Mouse (Mus musculus) embryonic facial prominence, embryonic 14.5 days (tissue): ENCODE data around the gene Chchd3. TPM values are rescaled to one million over a fixed set of nuclear protein-coding genes. Genes with fewer than 3 reads are reported as not detected.

Experiments used
- ATAC-seq: fragments of 200-750 bp; cut with Nextera tagmentation; 2 replicates; pipeline ENCODE4 v1.8.0; 2017; ENCODE audit warnings: low read depth, moderate number of reproducible peaks, moderate TSS enrichment
- DNase-seq: peaks from one replicate; pipeline ENCODE4 v3.0.0-alpha.2; 2015; ENCODE audit warnings: low spot score
- H3K27ac ChIP-seq: fragments of 300-500 bp; sonication (generic); replicated peaks from 2 replicates; pipeline ENCODE4 v1.5.1; 2014; ENCODE audit warnings: low read depth, mild to moderate bottlenecking, low read length, moderate library complexity
- H3K27me3 ChIP-seq: fragments of 300-500 bp; sonication (generic); replicated peaks from 2 replicates; pipeline ENCODE4 v1.6.1; 2014; ENCODE audit warnings: low read length; ENCODE audit not compliant: control insufficient read depth, insufficient read depth
- H3K36me3 ChIP-seq: fragments of 300-500 bp; sonication (generic); 2 replicates; pipeline ENCODE4 v1.6.1; 2014; ENCODE audit warnings: low read length, mixed read lengths; ENCODE audit not compliant: control insufficient read depth, insufficient read depth
- H3K4me1 ChIP-seq: fragments of 300-500 bp; sonication (generic); 2 replicates; pipeline ENCODE4 v1.6.1; 2014; ENCODE audit warnings: antibody characterized with exemption, low read length; ENCODE audit not compliant: control insufficient read depth, insufficient read depth
- H3K4me2 ChIP-seq: fragments of 300-500 bp; sonication (generic); 2 replicates; pipeline ENCODE4 v1.6.1; 2014; ENCODE audit warnings: low read depth, mild to moderate bottlenecking, low read length, moderate library complexity, mixed read lengths
- H3K4me3 ChIP-seq: fragments of 300-500 bp; sonication (generic); 2 replicates; pipeline ENCODE4 v1.5.1; 2014; ENCODE audit warnings: low read depth, mild to moderate bottlenecking, low read length
- H3K9ac ChIP-seq: fragments of 300-500 bp; sonication (generic); 2 replicates; pipeline ENCODE4 v1.6.1; 2014; ENCODE audit warnings: low read depth, mild to moderate bottlenecking, low read length, moderate library complexity, mixed read lengths
- H3K9me3 ChIP-seq: fragments of 300-500 bp; sonication (generic); 2 replicates; pipeline ENCODE4 v1.6.1; 2016; ENCODE audit warnings: low read length; ENCODE audit not compliant: control insufficient read depth
- WGBS: fragments of 180-500 bp; shearing (Covaris S2); extraction: QIAGEN DNeasy Blood & Tissue Kit; methylation state at CpG from one replicate; pipeline ENCODE4 v1.1.7; 2014; 5-methylcytosine and 5-hydroxymethylcytosine counted together
- polyA plus RNA-seq: library from polyadenylated mRNA; unstranded; fragments of >200 nt; fragmentation: Nextera tagmentation; extraction: Ambion mirVana; gene quantifications from 2 replicates; pipeline ENCODE4 v1.2.1, GENCODE M21; 2014

The Chchd3 gene
- polyA plus RNA-seq, 1 experiment from 2014 or later = 120 TPM

GRCm38 (mm10) chr6:32993847-32994246 is 66.2 kb downstream of the Chchd3 start:
- DNase-seq (no peak), ATAC-seq (no peak)
- H3K27ac ChIP-seq = no peak overlapping the region
- H3K4me2 ChIP-seq = no peak overlapping the region
- H3K36me3 ChIP-seq = no peaks in the 10 kb centered on the region
- H3K9me3 ChIP-seq = no peaks in the 10 kb centered on the region
- no peak overlapping the region for H3K4me3 ChIP-seq
- 79% methylated on average over 1 of the region's 1 CpGs for WGBS
- no peaks in the 10 kb centered on the region for H3K27me3 ChIP-seq
- H3K4me1 ChIP-seq = no peaks in the 10 kb centered on the region
- no peak overlapping the region for H3K9ac ChIP-seq

- no peak for ATAC-seq
- no peaks in the 10 kb centered on the region for H3K9me3 ChIP-seq
- H3K9ac ChIP-seq = no peak overlapping the region
- WGBS = 65% methylated on average over 12 of the region's 12 CpGs
- H3K36me3 ChIP-seq = no peaks in the 10 kb centered on the region
- H3K4me1 ChIP-seq = no peaks in the 10 kb centered on the region
- no peak for DNase-seq
- H3K4me2 ChIP-seq = no peak overlapping the region
- no peak overlapping the region for H3K27ac ChIP-seq
- no peak overlapping the region for H3K4me3 ChIP-seq
- H3K27me3 ChIP-seq = no peaks in the 10 kb centered on the region
These were observed 69.9 kb downstream of the Chchd3 start for GRCm38 (mm10) chr6:32990061-32990633.

GRCm38 (mm10) chr6:32988561-32988960 is 71.5 kb downstream of the Chchd3 start:
- Histone ChIP-seq H3K9me3 (no peaks in the 10 kb centered on the region), H3K36me3 (no peaks in the 10 kb centered on the region), H3K4me3 (no peak overlapping the region), H3K4me2 (no peak overlapping the region), H3K27me3 (no peaks in the 10 kb centered on the region), H3K4me1 (no peaks in the 10 kb centered on the region), H3K9ac (no peak overlapping the region), H3K27ac (no peak overlapping the region)
- WGBS = 95% methylated on average over 8 of the region's 8 CpGs
- no peak for ATAC-seq
- DNase-seq = no peak

GRCm38 (mm10) chr6:32983876-32984275 is 76.2 kb downstream of the Chchd3 start:
- H3K36me3 ChIP-seq = no peaks in the 10 kb centered on the region
- H3K4me3 ChIP-seq = no peak overlapping the region
- H3K27ac ChIP-seq = no peak overlapping the region
- 0 out of 2 replicates have a peak, but pooled peaks cover 4% of the 10 kb centered on the region for H3K4me1 ChIP-seq
- no peak overlapping the region for H3K9ac ChIP-seq
- no peaks in the 10 kb centered on the region for H3K9me3 ChIP-seq
- no peaks in the 10 kb centered on the region for H3K27me3 ChIP-seq
- DNase-seq (no peak), ATAC-seq (no peak)
- H3K4me2 ChIP-seq = no peak overlapping the region
- 81% methylated on average over 5 of the region's 5 CpGs for WGBS

- ATAC-seq (no peak), DNase-seq (no peak)
- Histone ChIP-seq H3K9ac (no peak overlapping the region), H3K4me2 (no peak overlapping the region), H3K27me3 (no peaks in the 10 kb centered on the region), H3K4me3 (no peak overlapping the region), H3K36me3 (no peaks in the 10 kb centered on the region), H3K4me1 (0 out of 2 replicates have a peak, but pooled peaks cover 4% of the 10 kb centered on the region), H3K9me3 (no peaks in the 10 kb centered on the region), H3K27ac (no peak overlapping the region)
- 77% methylated on average over 11 of the region's 11 CpGs for WGBS
These were observed 78.8 kb downstream of the Chchd3 start for GRCm38 (mm10) chr6:32981253-32981652.

- 0 out of 2 replicates have a peak, but pooled peaks cover 4% of the 10 kb centered on the region for H3K4me1 ChIP-seq
- H3K36me3 ChIP-seq = no peaks in the 10 kb centered on the region
- no peak overlapping the region for H3K27ac ChIP-seq
- DNase-seq = no peak
- no peak for ATAC-seq
- H3K9ac ChIP-seq = no peak overlapping the region
- 85% methylated on average over 3 of the region's 3 CpGs for WGBS
- no peaks in the 10 kb centered on the region for H3K27me3 ChIP-seq
- no peak overlapping the region for H3K4me3 ChIP-seq
- H3K9me3 ChIP-seq = no peaks in the 10 kb centered on the region
- no peak overlapping the region for H3K4me2 ChIP-seq
These were observed 81.2 kb downstream of the Chchd3 start for GRCm38 (mm10) chr6:32978811-32979210.

GRCm38 (mm10) chr6:32971926-32972325 is 88.1 kb downstream of the Chchd3 start:
- H3K4me3 ChIP-seq = no peak overlapping the region
- no peak for ATAC-seq

GRCm38 (mm10) chr6:32968971-32969370 is 91.1 kb downstream of the Chchd3 start:
- Histone ChIP-seq H3K27ac (no peak overlapping the region), H3K9me3 (no peaks in the 10 kb centered on the region), H3K4me1 (no peaks in the 10 kb centered on the region), H3K9ac (no peak overlapping the region), H3K36me3 (0 out of 2 replicates have a peak, but pooled peaks cover 4% of the 10 kb centered on the region), H3K4me2 (no peak overlapping the region), H3K27me3 (no peaks in the 10 kb centered on the region), H3K4me3 (no peak overlapping the region)
- 73% methylated on average over 2 of the region's 2 CpGs for WGBS
- DNase-seq = no peak
- ATAC-seq = peak; percentile 75; the same call in 1 of the 2 replicates

More at GRCm38 (mm10) chr6:32971926-32972325, 88.1 kb downstream of the Chchd3 start:
- Histone ChIP-seq H3K4me1 (no peaks in the 10 kb centered on the region), H3K9me3 (no peaks in the 10 kb centered on the region), H3K27me3 (no peaks in the 10 kb centered on the region), H3K9ac (no peak overlapping the region), H3K4me2 (no peak overlapping the region), H3K36me3 (0 out of 2 replicates have a peak, but pooled peaks cover 4% of the 10 kb centered on the region), H3K27ac (no peak overlapping the region)
- no peak for DNase-seq

- WGBS = 43% methylated on average over 3 of the region's 3 CpGs
- H3K9me3 ChIP-seq = no peaks in the 10 kb centered on the region
- no peak overlapping the region for H3K9ac ChIP-seq
- no peak overlapping the region for H3K4me2 ChIP-seq
- no peaks in the 10 kb centered on the region for H3K27me3 ChIP-seq
- H3K4me3 ChIP-seq = no peak overlapping the region
- DNase-seq = no peak
- H3K36me3 ChIP-seq = no peaks in the 10 kb centered on the region
- H3K4me1 ChIP-seq = peaks cover 11% of the 10 kb centered on the region; the same call in 1 of the 2 replicates
- H3K27ac ChIP-seq = no peak overlapping the region
- no peak for ATAC-seq
These were observed 98.0 kb downstream of the Chchd3 start for GRCm38 (mm10) chr6:32962048-32962447.
